Mouse (Mus musculus): ENCODE measurements at regions not wholly inside any gene's neighbourhood (a gene's known extent, or its start where the extent isn't known, plus 50 kb on each side); places are given as distances from the start of the nearest gene placed in this dataset.
A peak's percentile ranks its signal among the peaks of the same experiment; 100 is the strongest.
"Not testable (repeated sequence)": the region's sequence is repeated elsewhere in the genome, so short reads cannot be mapped to it uniquely, and the experiment has no call there.

- no peak for DNase-seq (ENCODE audit: low spot score in 2 of 2)
Measured at GRCm38 (mm10) chr3:50652265-50652664, 208.9 kb upstream of the Slc7a11 start.

GRCm38 (mm10) chr3:50643068-50643467 is 199.7 kb upstream of the Slc7a11 start:
- no peak for DNase-seq (ENCODE audit: low spot score in 2 of 2)

- no peak for DNase-seq (ENCODE audit: low spot score in 2 of 2)
Measured at GRCm38 (mm10) chr3:50639907-50640323, 196.5 kb upstream of the Slc7a11 start.

- DNase-seq (ENCODE audit: low spot score in 2 of 2) = no peak
Measured at GRCm38 (mm10) chr3:50634457-50635075, 191.2 kb upstream of the Slc7a11 start.

GRCm38 (mm10) chr3:50631286-50631685 is 187.9 kb upstream of the Slc7a11 start:
- DNase-seq (ENCODE audit: low spot score in 2 of 2) = no peak

- no peak for DNase-seq (ENCODE audit: low spot score in 2 of 2)
Measured at GRCm38 (mm10) chr3:50628092-50628696, 184.8 kb upstream of the Slc7a11 start.

GRCm38 (mm10) chr3:50621176-50621575 is 177.8 kb upstream of the Slc7a11 start:
- DNase-seq (ENCODE audit: low spot score in 2 of 2) = not testable (repeated sequence)

- DNase-seq (ENCODE audit: low spot score in 2 of 2) = no peak
Measured at GRCm38 (mm10) chr3:50619061-50619460, 175.6 kb upstream of the Slc7a11 start.

- no peak for DNase-seq (ENCODE audit: low spot score in 2 of 2)
Measured at GRCm38 (mm10) chr3:50615384-50616285, 172.2 kb upstream of the Slc7a11 start.

GRCm38 (mm10) chr3:50613011-50613410 is 169.6 kb upstream of the Slc7a11 start:
- no peak for DNase-seq (ENCODE audit: low spot score in 2 of 2)

GRCm38 (mm10) chr3:50609341-50610012 is 166.1 kb upstream of the Slc7a11 start:
- DNase-seq (ENCODE audit: low spot score in 2 of 2) = no peak

GRCm38 (mm10) chr3:50607736-50608135 is 164.3 kb upstream of the Slc7a11 start:
- no peak for DNase-seq (ENCODE audit: low spot score in 2 of 2)

- DNase-seq (ENCODE audit: low spot score in 2 of 2) = no peak
Measured at GRCm38 (mm10) chr3:50606986-50607385, 163.6 kb upstream of the Slc7a11 start.

- DNase-seq (ENCODE audit: low spot score in 2 of 2) = no peak
Measured at GRCm38 (mm10) chr3:50605750-50606149, 162.3 kb upstream of the Slc7a11 start.

GRCm38 (mm10) chr3:50603182-50603581 is 159.8 kb upstream of the Slc7a11 start:
- DNase-seq (ENCODE audit: low spot score in 2 of 2) = no peak

- no peak for DNase-seq (ENCODE audit: low spot score in 2 of 2)
Measured at GRCm38 (mm10) chr3:50595732-50596131, 152.3 kb upstream of the Slc7a11 start.

- DNase-seq (ENCODE audit: low spot score in 2 of 2) = no peak
Measured at GRCm38 (mm10) chr3:50584323-50584722, 140.9 kb upstream of the Slc7a11 start.

- no peak for DNase-seq (ENCODE audit: low spot score in 2 of 2)
Measured at GRCm38 (mm10) chr3:50583475-50583874, 140.1 kb upstream of the Slc7a11 start.

GRCm38 (mm10) chr3:50574388-50574787 is 131.0 kb upstream of the Slc7a11 start:
- no peak for DNase-seq (ENCODE audit: low spot score in 2 of 2)

GRCm38 (mm10) chr3:50570027-50570426 is 126.6 kb upstream of the Slc7a11 start:
- no peak for DNase-seq (ENCODE audit: low spot score in 2 of 2)

- DNase-seq (ENCODE audit: low spot score in 2 of 2) = peak in 1 of 2 experiments; percentile 5
Measured at GRCm38 (mm10) chr3:50569565-50569964, 126.2 kb upstream of the Slc7a11 start.

- DNase-seq (ENCODE audit: low spot score in 2 of 2) = no peak
Measured at GRCm38 (mm10) chr3:50554150-50554549, 110.7 kb upstream of the Slc7a11 start.
